Mouse (Mus musculus): ENCODE results near the gene 1700069L16Rik. TPM values are rescaled to one million over a fixed set of nuclear protein-coding genes. Genes with fewer than 3 reads are reported as not detected.
A peak's percentile ranks its signal among the peaks of the same experiment; 100 is the strongest.

Gene 1700069L16Rik
- total RNA-seq, 2 experiments from 2014 or later = not detected

DNA sequence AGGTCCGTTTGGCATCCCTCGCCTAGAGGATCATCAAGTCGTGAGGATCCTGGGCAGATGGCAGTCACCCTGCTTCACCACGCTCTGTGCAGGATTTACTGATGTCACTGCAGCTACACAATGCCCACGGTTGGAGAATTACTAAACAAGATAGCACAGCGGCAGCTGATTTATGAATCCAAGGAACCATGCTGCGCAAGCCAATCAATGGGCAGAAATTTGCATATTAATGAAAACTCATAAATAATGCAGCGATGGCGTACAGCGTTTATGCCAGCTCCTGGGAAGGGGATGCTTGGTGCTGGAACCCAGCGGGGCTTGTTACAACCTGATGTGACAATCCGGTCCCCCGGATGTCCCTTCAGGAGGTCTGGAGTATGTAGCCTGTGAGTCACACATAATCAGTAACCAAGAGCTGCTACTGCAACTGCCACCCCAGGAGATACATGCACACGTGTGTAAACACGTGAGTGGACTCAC is 34.5 kb downstream of the 1700069L16Rik start:
- DNase-seq = no peak

DNA sequence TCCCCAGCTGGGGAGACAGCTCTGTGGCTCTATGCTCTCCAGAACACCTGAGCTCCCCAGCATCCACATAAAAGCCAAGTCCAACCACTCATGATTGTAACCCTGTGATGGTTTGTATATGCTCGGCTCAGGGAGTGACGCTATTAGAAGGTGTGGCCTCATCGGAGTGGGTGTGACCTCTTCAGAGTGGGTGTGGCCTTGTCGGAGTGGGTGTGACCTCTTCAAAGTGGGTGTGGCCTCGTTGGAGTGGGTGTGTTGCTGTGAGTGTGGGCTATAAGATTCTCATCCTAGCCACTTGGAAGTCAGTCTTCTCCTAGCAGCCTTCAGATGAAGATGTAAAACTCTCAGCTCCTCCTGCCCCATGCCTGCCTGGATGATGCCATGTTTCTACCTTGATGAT is 37.1 kb downstream of the 1700069L16Rik start:
- no peak for DNase-seq

DNA sequence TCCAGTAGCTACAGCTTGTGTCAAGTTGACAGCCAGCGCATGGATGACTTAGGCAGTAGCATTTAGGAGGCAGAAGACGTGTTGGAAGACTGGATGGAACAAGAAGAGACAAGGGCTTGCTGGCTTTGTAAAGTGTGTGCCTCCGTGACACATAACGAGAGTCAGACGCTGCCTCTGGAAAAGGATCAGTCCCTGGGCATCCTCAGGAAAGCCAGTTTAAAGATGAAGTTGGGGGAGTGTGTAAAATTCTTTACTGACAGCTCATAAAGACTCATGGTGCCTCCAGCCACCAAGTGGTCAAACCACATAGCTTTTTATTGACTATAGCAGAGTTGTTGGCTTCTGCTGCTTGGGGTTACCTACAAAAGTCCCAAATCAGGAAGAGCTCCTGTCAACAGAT is 39.1 kb downstream of the 1700069L16Rik start:
- no peak for DNase-seq

DNA sequence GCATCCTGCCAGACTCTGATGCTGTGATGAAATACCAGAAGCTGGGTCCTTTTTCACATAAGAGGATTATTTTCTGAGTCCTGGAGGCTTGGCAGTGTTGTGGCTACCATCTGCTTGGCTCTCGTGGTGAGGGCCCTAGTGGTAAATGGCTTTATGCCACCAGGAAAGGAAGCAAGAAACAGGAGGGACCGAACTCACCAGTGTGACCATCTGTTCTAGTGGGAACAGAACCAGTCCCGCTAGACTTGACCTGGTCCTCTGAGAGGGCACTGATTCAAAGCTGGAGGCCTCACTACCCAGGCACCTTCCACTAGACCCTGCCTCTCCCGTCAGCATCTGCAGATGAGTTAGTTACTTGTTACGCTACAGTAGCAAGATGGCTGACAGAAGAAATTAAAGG is 41.3 kb downstream of the 1700069L16Rik start:
- DNase-seq = no peak

DNA sequence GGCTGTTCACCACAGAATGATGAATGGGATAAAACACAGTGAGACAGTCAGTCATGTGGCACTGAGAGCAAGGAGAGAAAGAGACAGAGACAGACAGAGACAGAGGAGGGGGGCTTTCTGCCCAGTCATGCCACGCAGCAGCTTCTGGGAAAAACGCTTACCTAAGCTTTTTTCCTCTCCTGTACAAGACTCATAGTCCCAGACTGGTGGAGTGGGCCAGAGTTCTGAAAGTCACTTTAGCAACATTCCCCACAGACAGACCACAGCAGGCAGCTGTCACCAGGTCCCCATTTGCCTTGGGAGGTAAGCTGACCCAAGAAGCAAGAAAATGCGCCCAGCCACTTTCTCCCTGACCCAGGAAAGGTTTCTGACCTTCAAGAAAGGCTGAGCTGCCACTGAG is 42.1 kb downstream of the 1700069L16Rik start:
- no peak for DNase-seq

DNA sequence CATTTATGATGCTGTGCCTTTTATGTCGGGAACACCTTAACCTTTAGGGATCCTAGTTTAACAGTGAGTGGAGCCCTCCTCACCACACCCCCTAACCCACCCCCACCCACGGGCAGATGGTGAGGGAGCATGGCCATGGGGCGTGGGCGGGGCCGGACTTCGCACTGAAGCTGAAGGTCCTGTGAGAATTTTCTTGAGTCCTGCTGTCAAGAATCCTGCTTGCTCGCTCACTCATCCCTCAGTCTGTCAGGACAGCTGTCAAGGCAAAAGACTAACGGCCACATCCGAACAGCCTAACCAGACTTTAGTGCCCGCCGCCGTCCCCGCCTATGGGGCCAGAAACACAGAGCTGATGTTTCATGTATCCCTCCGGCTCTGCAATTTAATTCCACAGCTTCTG is 43.4 kb downstream of the 1700069L16Rik start:
- DNase-seq = no peak

DNA sequence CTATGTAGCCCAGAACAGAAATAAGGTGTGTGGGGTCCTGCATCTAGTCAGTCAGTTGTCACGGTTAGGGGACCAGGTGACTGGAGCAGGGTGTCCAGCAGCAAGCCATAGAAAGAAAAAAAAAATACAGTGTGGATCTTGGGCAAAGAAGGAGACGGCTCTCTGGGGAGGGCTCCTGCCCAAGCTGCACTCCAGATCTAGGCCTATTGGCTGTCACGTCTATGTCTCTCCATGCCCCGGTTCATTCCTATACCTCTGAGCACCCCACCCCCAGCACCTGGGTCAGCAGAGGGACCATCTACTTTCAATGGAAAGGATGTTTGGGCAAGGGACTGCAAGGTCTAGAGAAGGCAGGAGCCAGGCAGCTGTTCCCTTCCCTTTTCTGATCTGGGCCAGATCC is 45.1 kb downstream of the 1700069L16Rik start:
- no peak for DNase-seq

DNA sequence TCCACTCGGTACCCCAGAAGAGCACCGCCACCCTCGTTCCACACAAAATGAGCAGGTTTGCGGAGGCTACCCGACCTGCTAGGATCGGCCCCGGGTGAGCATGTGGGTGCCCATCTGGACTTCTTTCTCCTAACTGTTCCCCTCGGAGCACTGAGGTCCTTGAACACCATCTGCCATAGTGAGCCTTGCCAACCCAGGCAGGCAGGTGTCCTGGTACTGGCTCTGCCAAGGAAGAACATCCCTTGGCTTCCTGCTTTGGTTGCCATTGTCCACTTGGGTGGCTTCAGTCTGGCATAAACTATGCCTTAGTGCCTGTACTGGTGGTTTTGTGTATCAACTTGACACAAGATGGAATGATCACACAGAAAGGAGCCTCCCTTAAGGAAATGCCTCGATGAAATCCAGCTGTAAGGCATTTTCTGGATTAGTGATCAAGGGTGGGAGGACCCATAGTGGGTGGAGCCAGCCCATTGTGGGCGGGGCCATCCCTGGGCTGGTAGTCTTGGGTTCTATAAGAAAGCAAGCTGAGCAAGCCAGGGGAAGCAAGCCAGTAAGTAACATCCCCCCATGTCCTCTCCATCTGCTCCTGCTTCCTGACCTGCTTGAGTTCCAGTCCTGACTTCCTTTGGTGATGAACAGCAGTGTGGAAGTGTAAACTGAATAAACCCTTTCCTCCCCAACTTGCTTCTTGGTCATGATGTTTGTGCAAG is 45.7 kb downstream of the 1700069L16Rik start:
- DNase-seq = no peak

DNA sequence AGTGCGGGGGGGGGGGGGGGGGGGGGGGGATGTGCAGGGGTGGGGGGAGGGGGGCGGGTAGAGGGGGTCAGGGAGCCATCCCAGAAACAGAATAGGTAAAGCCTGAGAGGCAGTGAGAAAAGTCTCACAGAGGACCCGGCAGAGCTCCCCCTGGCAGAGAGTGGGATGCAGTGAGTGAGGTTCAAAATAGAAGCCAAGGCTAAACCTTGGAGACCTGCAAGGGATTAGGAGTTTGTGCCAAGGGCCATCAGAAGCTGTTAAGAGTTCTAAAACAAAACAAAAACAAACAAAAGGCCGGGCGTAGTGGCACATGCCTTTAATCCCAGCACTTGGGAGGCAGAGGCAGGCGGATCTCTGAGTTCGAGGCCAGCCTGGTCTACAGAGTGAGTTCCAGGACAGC is 47.0 kb downstream of the 1700069L16Rik start:
- DNase-seq = no peak

DNA sequence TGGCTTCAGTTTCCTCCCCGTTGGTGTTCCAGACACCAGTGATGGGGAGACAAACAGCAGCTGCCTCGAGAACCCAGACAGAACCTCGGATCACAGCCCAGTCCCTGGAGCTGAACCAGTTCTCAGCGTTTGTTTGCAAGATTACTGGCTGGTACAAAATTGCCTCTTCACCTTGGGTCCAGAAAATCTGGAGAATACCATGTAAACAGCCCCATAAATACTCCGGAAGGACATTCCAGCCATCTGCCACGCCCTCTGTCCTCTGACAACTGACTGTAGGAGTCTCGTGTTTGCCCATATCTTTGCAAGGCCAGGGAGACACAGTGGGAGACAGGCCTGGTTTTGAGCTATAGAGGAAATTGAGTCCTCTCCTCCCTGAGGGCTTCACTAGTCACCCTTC is 49.7 kb downstream of the 1700069L16Rik start:
- DNase-seq = peak; percentile 45 to 55

DNA sequence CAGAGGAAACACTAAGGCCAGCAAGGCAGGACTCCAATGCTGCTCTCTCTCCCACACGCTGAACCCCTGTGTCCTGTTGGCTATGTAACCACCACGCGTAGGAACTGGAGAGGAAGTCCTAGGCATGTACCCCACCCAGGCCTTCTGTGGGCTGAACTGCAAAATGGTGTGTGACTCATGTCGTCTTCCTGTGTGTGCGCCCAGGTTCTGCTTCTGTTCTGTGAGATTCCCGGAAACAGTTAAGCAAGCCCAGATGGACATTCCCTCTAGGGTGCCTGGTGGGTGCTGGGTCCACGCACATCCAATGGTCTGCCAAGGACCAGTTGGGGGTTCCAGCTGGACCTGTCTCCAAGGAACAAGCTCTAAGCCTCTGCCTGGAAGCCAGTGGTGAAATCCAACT is 52.1 kb downstream of the 1700069L16Rik start:
- peak; percentile 80 to 89 for DNase-seq

DNA sequence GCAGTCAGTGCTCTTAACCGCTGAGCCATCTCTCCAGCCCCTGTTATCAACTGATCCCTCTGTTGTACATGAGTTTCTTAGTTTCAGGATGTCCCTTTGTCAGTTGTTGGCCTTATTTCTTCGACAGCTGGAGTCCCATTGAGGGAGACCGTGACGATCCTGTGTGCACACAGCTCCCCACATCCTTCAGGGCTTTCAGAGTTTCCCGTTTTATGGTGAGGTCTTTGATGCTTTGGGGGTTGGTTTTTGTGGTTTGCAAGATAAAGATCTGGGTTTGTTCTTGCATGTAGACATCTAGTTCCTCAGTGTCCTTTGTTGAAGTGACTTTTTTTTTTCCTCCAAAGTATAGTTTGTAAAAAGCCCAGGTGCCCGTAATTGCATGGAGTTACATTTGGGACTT is 54.0 kb downstream of the 1700069L16Rik start:
- no peak for DNase-seq

DNA sequence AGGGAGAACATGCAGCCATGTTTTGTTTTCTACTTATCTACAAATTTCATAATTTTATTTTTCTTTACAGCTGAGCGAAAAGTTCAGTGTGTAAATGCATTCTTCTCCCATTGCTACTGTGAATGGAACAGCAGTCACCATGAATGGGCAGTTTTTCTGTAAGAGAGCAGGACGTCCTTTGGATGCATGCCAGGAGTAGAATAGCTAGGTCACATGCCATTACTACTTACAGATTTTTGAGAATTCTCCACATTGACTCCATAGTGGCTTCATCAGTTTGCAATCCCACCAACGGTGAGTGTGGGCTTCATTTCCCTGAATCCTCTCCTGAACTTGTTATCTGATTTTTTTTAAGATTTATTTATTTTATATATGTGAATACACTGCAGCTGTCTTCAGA is 54.5 kb downstream of the 1700069L16Rik start:
- no peak for DNase-seq

DNA sequence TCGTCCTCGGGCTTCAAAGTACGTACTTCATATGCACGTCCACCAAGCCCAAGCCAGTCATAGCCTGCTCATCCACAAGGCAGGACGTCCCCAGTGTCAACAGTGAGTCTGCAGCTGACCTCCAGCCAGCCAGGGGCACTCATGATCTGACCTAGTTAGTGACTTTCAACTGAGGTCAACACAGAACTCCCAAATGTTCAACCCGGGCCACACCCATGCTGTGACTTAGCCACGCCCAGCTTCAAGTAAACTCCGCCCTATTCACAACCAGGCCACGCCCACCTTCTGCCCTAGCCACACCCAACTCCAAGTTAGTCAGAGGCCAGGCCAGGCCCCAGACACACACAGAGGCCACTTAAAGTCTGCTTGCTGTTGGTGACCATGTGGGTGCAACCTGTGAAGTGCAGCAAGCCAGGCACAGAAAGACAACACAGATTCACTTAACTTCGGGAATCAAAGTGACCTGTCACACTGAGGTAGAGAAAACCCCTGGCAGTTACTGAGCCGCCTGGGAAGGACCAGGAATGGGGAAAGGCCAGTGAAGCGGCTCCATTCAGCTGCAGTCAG is 59.9 kb downstream of the 1700069L16Rik start:
- no peak for DNase-seq

DNA sequence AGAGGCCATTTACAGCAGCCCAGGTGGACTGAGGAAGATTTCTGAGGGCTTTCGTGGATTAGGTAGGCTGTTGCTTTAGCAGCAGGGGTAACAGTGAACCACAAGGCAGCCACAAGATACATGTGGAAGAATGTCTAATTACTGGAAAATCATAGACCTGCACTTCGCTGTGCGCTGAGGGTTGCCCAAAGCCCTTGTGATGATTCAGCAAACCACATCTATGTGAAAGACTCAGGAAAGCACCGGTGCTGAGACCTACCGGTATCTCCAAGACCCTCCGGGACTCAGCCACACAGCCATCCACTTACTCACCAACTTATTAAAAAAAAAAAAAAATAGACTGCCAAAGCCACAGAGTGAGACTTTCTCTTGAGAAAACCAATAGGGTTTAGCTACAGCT is 60.4 kb downstream of the 1700069L16Rik start:
- no peak for DNase-seq

DNA sequence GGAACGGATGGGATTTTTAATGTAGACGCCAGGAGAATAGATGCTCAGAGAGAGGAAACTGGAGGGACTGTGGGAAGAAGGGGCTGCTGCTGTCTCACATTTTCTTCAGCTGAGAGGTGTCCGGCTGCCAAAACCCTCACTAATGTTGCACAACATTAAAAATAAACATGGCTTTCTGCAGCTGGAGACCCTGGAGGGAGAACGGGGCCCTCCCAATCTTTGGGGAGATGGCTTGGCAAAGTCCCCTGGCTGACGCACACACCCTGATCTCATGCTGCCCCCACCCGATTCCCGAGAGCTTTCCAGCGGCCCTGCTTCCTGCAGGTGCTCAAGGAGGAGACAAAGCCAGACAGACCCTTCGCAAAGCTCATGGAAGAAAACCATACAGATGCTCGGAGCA is 63.7 kb downstream of the 1700069L16Rik start:
- DNase-seq = peak; percentile 87 to 90

DNA sequence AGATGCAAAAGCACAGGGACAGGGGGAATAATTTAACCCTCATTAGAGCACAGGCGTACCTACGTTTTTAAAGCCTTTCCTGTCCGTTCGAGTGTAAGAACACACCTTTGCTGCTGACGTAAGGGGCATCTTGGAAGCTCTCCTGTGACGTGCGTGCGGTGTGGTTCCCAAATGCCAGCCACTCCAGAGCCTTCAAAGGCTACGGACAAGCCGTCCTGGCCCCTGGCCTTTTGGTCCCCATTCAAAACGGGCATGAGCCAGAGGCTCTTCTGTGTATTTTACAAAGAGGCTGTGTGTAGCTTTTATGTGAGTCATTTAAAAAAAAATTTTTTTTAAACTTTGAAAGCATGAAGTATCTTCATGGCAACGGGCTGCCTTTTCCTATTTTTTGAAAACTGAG is 69.8 kb downstream of the 1700069L16Rik start:
- DNase-seq = no peak

DNA sequence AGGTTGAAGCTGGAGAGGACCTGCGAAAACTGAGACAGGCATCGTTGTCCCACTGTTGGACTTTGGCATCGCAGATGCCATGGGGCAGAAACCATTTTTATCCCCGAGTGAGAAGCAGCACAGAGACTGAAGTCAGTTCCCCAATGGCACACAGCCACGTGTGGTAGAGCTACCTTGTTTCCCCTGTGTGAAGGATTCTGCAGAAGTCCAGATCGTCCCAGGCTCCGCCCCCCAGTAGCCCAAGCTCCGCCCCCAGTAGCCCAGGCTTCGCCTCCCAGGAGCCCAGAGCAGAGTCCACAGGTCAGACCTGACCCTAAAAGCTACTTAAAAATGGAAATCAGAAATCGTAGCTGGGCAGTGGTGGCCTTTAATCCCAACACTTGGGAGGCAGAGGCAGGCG is 70.4 kb downstream of the 1700069L16Rik start:
- DNase-seq = no peak

DNA sequence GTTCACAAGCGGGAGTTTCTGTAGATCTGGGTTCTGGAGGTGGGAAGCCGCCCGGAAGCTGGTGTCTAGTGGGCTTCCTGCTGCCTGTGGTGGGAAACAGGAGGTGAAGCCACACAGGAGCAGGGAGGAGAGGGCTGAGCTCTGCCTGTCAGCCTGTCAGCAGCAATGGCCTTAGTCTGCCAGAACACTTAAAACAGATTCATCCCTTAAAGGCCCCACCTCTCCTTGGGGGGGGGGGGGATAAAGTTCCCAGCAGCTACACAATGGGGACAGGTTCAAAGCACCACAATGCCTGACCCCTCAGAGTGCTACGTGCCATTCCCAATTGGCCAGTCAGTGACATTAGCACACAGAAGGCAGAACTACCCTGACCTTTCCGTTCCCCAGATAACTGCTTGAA is 72.4 kb downstream of the 1700069L16Rik start:
- no peak for DNase-seq

DNA sequence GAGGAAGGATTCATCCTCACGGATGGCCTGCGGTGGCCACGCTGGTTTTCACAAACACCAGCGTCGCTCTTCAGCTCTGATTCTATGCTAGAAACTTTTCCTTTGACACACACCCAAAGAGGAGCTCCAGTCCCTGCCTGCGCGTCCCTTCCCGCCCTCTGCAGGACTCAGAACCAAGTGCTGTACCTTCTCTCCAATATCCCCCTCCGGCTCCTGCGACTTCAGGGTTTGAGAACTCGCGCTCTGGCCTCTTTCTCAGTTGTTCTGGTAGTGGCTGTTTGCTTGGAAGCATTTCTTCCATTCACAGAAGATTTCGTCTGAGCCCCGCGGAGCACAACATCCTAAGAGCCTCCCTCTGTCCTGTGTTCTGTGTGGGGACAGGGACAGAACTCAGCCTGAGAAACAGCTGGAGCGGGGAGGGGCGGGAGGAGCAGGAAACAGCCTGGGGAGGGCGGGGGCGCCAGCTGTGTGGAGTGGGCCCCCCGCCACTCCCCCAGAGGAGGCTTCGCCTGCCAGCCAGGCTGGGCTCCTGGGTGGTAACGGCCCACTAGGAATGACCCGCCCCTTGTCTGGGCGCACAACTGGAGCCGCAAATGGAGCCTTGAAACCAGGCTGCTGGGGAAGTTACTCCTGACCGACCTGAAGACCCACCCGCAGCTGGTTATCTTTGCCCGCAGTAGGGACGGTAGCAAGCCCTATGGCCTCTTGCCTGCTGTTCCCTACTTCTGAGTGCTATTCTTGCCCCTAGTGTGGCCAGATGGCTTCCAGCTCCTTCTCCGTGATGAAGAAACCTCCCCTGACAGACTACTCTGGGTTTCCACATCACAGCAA is 74.3 kb downstream of the 1700069L16Rik start, which contains the start of gene Cmklr1:
Cmklr1 (minus strand) TSS at position 392 of the 831 bp plus-strand sequence.
- peak; percentile 83 to 87 for DNase-seq

DNA sequence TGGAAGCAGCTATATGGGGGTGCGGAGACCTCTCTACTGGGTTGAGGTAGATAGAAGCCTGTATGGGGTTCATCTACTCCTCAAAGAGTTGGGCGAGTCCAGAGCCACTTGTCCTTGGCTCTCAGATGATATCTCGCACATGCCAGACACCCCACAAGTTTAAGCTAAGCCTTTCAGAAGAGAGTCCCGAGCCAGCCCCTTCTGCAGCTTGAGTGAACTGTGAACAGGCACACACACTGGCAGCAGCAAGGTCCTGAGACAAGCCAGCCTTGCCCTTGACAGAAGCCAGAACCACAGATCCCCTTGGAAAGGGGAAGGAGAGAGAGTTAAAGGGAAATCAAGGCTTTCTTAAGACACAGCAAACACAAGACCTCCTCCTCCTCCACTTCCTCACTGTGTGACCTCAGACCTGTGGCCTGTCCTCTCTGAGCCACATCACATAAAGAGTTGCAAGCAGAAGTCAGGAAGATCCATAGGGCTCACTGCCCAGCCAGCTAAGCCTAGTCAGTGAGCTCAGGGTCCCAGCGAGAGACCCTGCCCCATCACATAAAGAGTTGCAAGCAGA is 75.8 kb downstream of the 1700069L16Rik start:
- DNase-seq = peak in 1 of 2 experiments; percentile 41

DNA sequence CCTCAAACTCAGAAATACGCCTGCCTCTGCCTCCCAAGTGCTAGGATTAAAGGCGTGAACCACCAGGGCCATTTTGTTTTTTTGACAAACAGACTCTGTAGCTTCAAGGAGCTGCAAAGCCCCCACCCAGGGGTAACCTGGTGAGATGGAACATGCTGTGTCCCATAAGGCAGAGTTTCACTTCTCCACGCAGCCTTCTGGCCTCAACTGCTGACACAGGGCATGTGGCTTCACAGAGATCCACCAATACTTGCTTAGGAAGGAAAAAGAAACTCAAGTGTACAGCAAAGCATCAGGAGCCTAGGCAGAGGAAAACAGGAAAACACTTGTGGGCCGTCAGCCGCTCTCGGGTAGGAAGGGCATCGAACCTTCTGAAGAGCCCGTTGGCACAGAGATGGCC is 77.4 kb downstream of the 1700069L16Rik start:
- DNase-seq = peak; percentile 30 to 72

DNA sequence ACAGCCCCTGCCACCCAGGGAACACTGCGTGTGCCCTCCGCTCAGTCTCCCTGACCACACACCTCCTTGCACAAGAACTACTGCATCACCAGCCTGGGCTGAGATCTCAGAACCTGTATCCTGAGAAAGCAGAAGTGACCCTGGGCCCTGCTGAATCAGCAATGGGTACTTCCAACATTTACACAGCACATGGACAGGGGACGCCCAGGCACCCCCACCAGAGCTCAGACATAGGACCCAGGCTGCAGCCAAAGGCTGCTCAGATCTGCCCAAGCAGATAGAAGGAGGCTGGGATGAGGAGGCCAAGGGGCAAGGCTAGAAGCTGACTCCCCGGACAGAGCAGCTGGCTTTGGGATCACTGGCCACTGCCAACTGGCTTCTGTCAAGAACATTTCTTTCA is 80.1 kb downstream of the 1700069L16Rik start:
- peak; percentile 66 to 80 for DNase-seq
